Mouse (Mus musculus) neural tube, postnatal 0 days (tissue): Measurements from ENCODE around the gene Cldn34c1. TPM values are rescaled to one million over a fixed set of nuclear protein-coding genes. Genes with fewer than 3 reads are reported as not detected.

ENCODE experiments used
- polyA plus RNA-seq: library from polyadenylated mRNA; unstranded; fragments of >200 nt; fragmentation: Nextera tagmentation; extraction: Ambion mirVana; gene quantifications from 2 replicates; pipeline ENCODE4 v1.2.1, GENCODE M21; 2015

Cldn34c1 gene
- 23.1 and 25.6 TPM in 2 replicates for polyA plus RNA-seq

DNA sequence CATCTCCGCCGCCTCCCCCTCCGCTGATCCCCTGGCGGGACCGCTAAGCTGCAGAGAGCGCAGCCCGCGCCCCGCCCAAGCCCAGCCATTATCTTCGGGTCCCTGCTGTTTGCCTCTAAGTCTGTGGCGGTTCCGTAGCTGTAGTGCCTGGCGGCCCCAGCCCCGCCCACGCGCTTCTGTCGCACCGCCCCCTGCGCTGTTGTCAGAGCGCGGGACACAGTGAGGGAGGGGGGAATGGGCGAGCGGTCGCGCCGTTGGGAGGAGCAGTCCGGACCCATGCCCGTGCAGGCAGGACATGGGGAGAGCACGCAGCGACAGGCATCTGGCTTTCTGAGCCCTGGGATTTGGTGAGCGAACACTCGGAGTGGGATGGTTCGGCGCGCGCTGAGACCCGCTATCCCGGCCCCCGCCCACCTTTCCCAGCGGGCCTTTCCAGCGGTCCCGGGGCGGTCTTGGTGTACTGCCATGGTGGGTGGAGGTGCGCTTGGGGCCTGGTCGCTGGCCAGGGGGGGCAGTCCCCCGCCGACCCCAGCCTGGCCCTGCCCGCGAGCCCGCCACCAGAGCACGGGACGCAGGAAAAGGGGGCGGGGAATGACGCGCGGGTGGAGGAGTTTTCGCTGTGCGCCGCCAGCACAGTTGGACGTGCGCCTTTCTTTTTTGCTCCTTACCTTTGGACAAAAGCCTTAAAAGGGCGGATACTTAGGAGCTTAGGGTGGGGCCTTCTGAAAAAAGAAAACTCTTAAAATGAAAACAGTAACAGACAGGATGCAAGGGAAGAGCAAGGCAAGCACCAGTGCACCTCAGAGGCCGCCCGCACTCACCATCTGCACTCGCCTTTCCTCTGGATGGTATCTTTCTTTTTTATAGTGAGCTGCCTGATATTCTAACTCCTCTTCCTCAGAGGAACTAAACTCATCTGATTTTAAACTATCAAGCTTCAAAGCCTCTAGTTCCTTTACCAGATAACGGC, at the start of gene Cldn34c1:
Gene Cldn34c1 (plus strand): TSS at position 205 of the 970 bp plus-strand sequence.

DNA sequence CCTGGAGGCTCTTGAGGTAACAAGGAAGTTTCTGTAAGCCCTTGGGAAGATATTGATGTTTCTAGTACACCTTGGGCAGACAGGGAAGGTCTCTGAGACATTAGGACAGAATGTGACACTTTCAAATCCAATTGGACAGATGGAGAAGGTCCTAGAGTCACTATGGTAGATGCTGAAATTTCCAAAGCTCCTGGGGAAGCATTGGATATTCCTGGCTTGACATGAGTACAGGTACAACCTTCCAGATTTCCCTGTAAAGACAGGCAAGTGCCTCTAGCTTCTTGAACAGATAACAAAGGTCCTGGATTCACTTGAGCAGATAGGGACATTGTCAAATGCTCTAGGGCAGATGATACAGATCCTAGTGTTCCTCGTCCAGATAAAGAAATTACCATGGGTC, 119.1 kb downstream of the Cldn34c1 start, which contains the start of gene Srsx:
Gene Srsx (minus strand): TSS at position 101 of the 400 bp plus-strand sequence.

Other genes with a start within 250 kb of the Cldn34c1 start
- gene Gm17521, start 73.8 kb upstream of the Cldn34c1 start, polyA plus RNA-seq = not detected in 2 replicates
- gene Srsx, start 119.0 kb downstream of the Cldn34c1 start, polyA plus RNA-seq = not detected in 2 replicates
- gene Gm17577, start 143.4 kb downstream of the Cldn34c1 start, polyA plus RNA-seq = not detected in 2 replicates